Comparison of ENCODE assay signal across 12 mouse cellular contexts in the genomic region with DNA sequence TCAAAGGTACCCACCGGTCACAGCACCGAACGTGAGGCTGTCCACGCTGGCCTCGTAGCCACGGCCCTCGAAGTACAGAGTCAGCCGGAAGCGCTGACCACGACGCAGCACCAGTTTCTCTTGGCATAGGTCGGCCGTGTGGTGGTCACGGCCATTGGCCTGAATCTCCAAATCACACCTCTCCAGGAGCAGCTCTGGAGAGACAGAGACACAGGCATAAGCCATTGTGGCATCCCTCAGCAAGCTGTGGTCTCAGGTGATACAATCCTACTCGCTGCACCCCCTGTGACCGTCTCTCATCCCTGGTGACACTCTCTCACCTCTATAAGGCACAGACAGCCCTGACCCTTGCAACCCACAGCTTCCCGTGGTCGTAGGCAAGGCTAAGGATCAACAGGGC. TPM values are rescaled to one million over a fixed set of nuclear protein-coding genes. Genes with fewer than 3 reads are reported as not detected.
DNase-seq lines count a peak whose midpoint lies in the region; ATAC-seq and TF ChIP-seq lines count a peak whose summit lies in the region.
"Had no signal": no experiment of that assay in that cellular context is flagged by ENCODE, and none has a peak within 500 bp of the region (broad histone marks: within the 10 kb centered on the region; RNA-seq: fewer than 3 reads in every experiment).

No protein-coding gene starts in this region.

- H3K36me3 ChIP-seq in heart, embryonic 15.5 days, result peaks cover 14% of the 10 kb centered on the region
- H3K36me3 ChIP-seq in neural tube, embryonic 12.5 days, result no peaks in the 10 kb centered on the region
- no peaks in the 10 kb centered on the region for H3K36me3 ChIP-seq in limb, embryonic 11.5 days (ENCODE audit: control insufficient read depth, insufficient read depth, low read length)
- H3K36me3 ChIP-seq in stomach, postnatal 0 days (ENCODE audit: control insufficient read depth, insufficient read depth, low read length), result 0 out of 2 replicates have a peak, but pooled peaks cover 2% of the 10 kb centered on the region
- H3K36me3 ChIP-seq: hindbrain, embryonic 12.5 days had no signal

- peak overlapping the region; percentile 24 for H3K4me3 ChIP-seq in heart, embryonic 15.5 days
- no peak overlapping the region for H3K4me3 ChIP-seq in neural tube, embryonic 12.5 days
- no peak overlapping the region for H3K4me3 ChIP-seq in limb, embryonic 11.5 days (ENCODE audit: low read depth, low read length)
- H3K4me3 ChIP-seq in stomach, postnatal 0 days (ENCODE audit: low read depth, low read length), result no peak overlapping the region
- H3K4me3 ChIP-seq: hindbrain, embryonic 12.5 days had no signal

- no peak for ATAC-seq in heart, embryonic 15.5 days (replicated peaks; ENCODE audit: insufficient number of reproducible peaks, insufficient read depth, low FRiP score, low read depth)
- ATAC-seq in neural tube, embryonic 12.5 days (ENCODE audit: low FRiP score, low read depth), result no peak
- no peak for ATAC-seq in limb, embryonic 11.5 days (ENCODE audit: insufficient number of reproducible peaks, low FRiP score, low TSS enrichment, low read depth)
- ATAC-seq in stomach, postnatal 0 days (ENCODE audit: low FRiP score, low TSS enrichment), result no peak

- no peak for TF ChIP-seq EP300 in stomach, postnatal 0 days (optimal IDR thresholded peaks at IDR 0.05)

- 75% methylated on average over 18 of the region's 18 CpGs for WGBS in heart, embryonic 15.5 days
- WGBS in neural tube, embryonic 12.5 days, result 82% methylated on average over 18 of the region's 18 CpGs
- WGBS in limb, embryonic 11.5 days, result 76% methylated on average over 18 of the region's 18 CpGs
- WGBS in stomach, postnatal 0 days, result 87% methylated on average over 18 of the region's 18 CpGs

- H3K4me1 ChIP-seq in heart, embryonic 15.5 days (replicated peaks), result peaks cover 75% of the 10 kb centered on the region
- peaks cover 29% of the 10 kb centered on the region for H3K4me1 ChIP-seq in neural tube, embryonic 12.5 days
- H3K4me1 ChIP-seq in limb, embryonic 11.5 days (ENCODE audit: control insufficient read depth, insufficient read depth, low read length), result no peaks in the 10 kb centered on the region
- H3K4me1 ChIP-seq in stomach, postnatal 0 days (replicated peaks; ENCODE audit: control insufficient read depth, insufficient read depth), result peaks cover 12% of the 10 kb centered on the region; the same call in 1 of the 2 replicates

- H3K27ac ChIP-seq in heart, embryonic 15.5 days, result peak overlapping the region; percentile 98
- H3K27ac ChIP-seq in neural tube, embryonic 12.5 days, result no peak overlapping the region
- no peak overlapping the region for H3K27ac ChIP-seq in limb, embryonic 11.5 days (replicated peaks; ENCODE audit: low read depth, low read length)
- H3K27ac ChIP-seq in stomach, postnatal 0 days (replicated peaks), result peak overlapping the region; percentile 67; the same call in 1 of the 2 replicates
- H3K27ac ChIP-seq: hindbrain, embryonic 12.5 days had no signal

- H3K9ac ChIP-seq in heart, embryonic 15.5 days, result peak overlapping the region; percentile 41
- H3K9ac ChIP-seq in neural tube, embryonic 12.5 days, result no peak overlapping the region
- H3K9ac ChIP-seq in limb, embryonic 11.5 days (ENCODE audit: low read length), result no peak overlapping the region
- peak overlapping the region; percentile 50; the same call in 1 of the 2 replicates for H3K9ac ChIP-seq in stomach, postnatal 0 days (ENCODE audit: low read length)
- H3K9ac ChIP-seq: hindbrain, embryonic 12.5 days had no signal

- no peak for TF ChIP-seq CTCF in stomach, postnatal 0 days (IDR thresholded peaks at IDR 0.05; ENCODE audit: low read depth)

- no peak for DNase-seq in heart, postnatal 10 days
- no peak for DNase-seq in neural tube, embryonic 10.5 days (ENCODE audit: extremely low spot score, low spot score)
- DNase-seq in limb, embryonic 11.5 days (ENCODE audit: low spot score), result no peak
- DNase-seq in stomach, postnatal 0 days (ENCODE audit: low spot score), result no peak
- DNase-seq in cerebellum, adult 9-11 months, result no peak
- DNase-seq in gastrocnemius, adult 8-10 months (ENCODE audit: low spot score in 2 of 2), result no peak
- DNase-seq: adrenal gland, postnatal 14 days; cerebellum, adult 18-20 months; right cerebral cortex, postnatal 14 days had no signal

- H3K4me2 ChIP-seq in heart, embryonic 15.5 days, result peak overlapping the region; percentile 84
- H3K4me2 ChIP-seq in neural tube, embryonic 12.5 days (replicated peaks), result 0 out of 2 replicates have a peak overlapping the region, but pooled peaks have one; percentile 5
- H3K4me2 ChIP-seq in limb, embryonic 11.5 days (ENCODE audit: low read depth, severe bottlenecking), result peak overlapping the region; percentile 7; the same call in 1 of the 2 replicates
- H3K4me2 ChIP-seq in stomach, postnatal 0 days (replicated peaks; ENCODE audit: low read depth), result peak overlapping the region; percentile 27
- H3K4me2 ChIP-seq: hindbrain, embryonic 12.5 days had no signal

- no peaks in the 10 kb centered on the region for H3K9me3 ChIP-seq in heart, embryonic 15.5 days (replicated peaks)
- H3K9me3 ChIP-seq in neural tube, embryonic 12.5 days, result no peaks in the 10 kb centered on the region
- H3K9me3 ChIP-seq in limb, embryonic 11.5 days (ENCODE audit: control insufficient read depth, low read length), result no peaks in the 10 kb centered on the region
- no peaks in the 10 kb centered on the region for H3K9me3 ChIP-seq in stomach, postnatal 0 days (ENCODE audit: control insufficient read depth, low read length)
- H3K9me3 ChIP-seq: hindbrain, embryonic 12.5 days had no signal

- intact Hi-C loops in heart, postnatal 10 days (cut with DNase I), result no loop called here

- no peaks in the 10 kb centered on the region for H3K27me3 ChIP-seq in heart, embryonic 15.5 days
- 0 out of 2 replicates have a peak, but pooled peaks cover 6% of the 10 kb centered on the region for H3K27me3 ChIP-seq in neural tube, embryonic 12.5 days (replicated peaks)
- H3K27me3 ChIP-seq in limb, embryonic 11.5 days (ENCODE audit: control insufficient read depth, insufficient read depth, low read length), result peaks cover 5% of the 10 kb centered on the region
- H3K27me3 ChIP-seq in stomach, postnatal 0 days (ENCODE audit: control insufficient read depth, insufficient read depth, low read length), result no peaks in the 10 kb centered on the region

RNA-seq across cellular contexts. Expression of gene Tgm2, which starts 3.3 kb away (rescaled TPM):
- 208 and 228 TPM in 2 replicates for polyA plus RNA-seq in heart, embryonic 15.5 days (2015; fragmentation: Nextera tagmentation; extraction: Ambion mirVana)
- total RNA-seq in heart, postnatal 10 days (2021), result 100 to 1,000 TPM; 162 to 208 TPM
- 11.8 and 12.3 TPM in 2 replicates for polyA plus RNA-seq in neural tube, embryonic 12.5 days (2016; fragmentation: Nextera tagmentation; extraction: Ambion mirVana)
- polyA plus RNA-seq in limb, embryonic 11.5 days (2014; fragmentation: Nextera tagmentation; extraction: Ambion mirVana), result 1.2 and 1.7 TPM in 2 replicates
- 109 and 114 TPM in 2 replicates for polyA plus RNA-seq in stomach, postnatal 0 days (2015; fragmentation: Nextera tagmentation; extraction: Ambion mirVana)
- 10 to 100 TPM; 27.0 to 55.7 (median 39.4) TPM for total RNA-seq in gastrocnemius, adult 8-10 months (2022)

Comparison
In these comparisons a context has a peak if more than half of its experiments do, and no peak if none do; other contexts are left out.
1. H3K27ac ChIP-seq: peak in heart, embryonic 15.5 days (single experiment) and stomach, postnatal 0 days (single experiment); none in neural tube, embryonic 12.5 days (single experiment) and limb, embryonic 11.5 days (single experiment).
2. H3K4me2 ChIP-seq: peak in every context shown above with its lines; median percentile 84 in heart, embryonic 15.5 days; 27 in stomach, postnatal 0 days; 7 in limb, embryonic 11.5 days; 5 in neural tube, embryonic 12.5 days.
3. H3K9ac ChIP-seq: peak in heart, embryonic 15.5 days (single experiment) and stomach, postnatal 0 days (single experiment); none in neural tube, embryonic 12.5 days (single experiment) and limb, embryonic 11.5 days (single experiment).